Mouse (Mus musculus): ENCODE measurements around the gene AW011738. TPM values are rescaled to one million over a fixed set of nuclear protein-coding genes. Genes with fewer than 3 reads are reported as not detected.

AW011738 gene
- polyA plus RNA-seq (2014; fragmentation: Illumina TruSeq; extraction: RNeasy Lipid Tissue Mini Kit (QIAGEN cat#74804)) = 0.83 TPM

DNA sequence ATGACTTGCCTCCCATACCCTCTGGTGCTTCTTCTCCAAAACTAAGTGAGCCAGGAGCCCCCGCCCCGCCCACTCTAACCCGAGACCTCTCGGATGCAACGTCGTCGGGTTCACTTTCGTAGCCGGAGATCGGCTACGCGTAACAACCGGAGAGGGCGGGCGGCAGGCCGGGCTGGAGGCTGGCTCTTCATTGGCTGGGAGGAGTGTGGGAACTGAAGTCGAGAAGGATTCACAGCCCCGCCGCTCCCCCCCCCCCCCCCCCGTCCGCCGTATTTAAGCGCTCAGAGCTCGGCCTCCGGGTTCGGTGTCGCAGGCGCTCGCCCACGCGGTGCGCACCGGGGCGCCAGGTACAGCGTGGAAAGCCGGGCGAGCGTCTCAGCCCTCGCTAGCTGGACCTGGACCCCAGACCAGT is at the start of gene AW011738:
Gene AW011738 (plus strand): TSS at position 304 of the 412 bp plus-strand sequence.

DNA sequence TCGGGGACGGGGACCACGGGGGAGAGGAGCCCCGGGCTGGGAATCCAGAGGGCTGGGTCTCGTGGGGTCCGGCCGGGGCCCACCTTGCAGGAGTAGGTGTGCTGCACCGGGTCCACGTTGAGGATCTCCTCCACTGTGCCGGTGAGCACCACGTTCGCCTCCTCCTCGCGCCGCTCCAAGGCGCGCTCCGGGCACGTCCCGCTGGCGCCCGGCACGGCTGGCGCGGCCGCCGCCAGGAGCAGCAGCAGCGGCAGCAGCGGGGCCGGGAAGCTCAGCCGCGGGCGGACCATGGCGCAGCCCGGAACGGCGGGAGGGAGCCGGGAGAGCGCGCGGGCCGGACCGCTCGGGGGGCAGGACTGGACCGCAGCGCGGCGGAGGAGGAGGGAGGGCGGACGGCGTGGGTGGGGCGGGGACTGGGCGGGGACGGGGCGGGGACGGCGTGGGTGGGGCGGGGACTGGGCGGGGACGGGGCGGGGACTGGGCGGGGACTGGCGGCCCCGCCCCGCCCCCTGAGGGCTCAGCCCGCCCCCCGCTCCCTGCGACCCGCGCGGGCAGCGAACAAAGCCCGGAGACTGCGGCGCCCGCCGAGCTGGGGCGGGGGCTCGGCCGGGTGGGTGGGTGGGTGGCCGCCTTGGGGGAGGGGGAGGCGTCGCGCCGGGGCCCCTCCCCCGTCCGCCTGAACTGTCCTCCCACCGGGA is 5.8 kb upstream of the AW011738 start, which contains the start of gene Agrn:
Gene Agrn (minus strand): TSS at position 358 of the 698 bp plus-strand sequence.

DNA sequence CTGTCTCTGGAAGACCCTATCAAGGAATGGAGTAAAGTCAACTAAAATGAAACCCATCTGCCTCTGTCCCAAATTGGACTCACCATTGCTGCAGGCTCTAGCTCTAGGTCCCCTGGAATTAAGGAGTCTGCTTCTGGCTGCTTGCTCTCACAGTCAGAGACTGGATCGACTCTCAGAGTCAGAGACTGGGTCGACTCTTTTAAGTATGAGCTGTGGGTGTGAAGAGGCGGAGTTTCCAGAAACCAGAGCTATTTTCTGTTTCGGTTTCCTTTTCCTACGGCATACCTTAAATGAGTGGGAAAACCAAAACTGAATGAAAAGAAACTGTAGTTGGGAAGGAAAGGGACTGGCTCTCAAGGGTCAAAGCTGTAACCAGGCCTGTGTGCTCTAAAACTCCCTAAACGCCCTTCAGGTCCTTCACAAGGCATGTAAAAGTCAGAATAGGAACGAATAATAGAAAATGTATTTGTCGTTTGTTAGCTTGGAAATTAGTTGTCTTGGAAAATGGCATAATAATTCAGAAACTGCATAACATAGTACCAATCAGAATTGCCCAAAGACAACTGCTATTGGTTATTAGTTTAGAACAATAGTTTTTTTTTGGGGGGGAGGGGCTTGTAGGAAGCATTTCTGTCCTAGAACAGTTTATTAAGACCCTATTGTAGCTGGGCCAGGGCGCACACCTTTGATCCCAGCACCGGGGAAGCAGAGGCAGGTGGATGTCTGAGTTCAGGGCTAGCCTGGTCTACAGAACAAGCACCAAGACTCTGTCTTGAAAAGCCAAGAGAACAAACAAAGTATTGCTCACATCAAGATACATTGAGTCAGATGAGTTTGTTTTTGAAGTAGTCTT is 2.3 kb upstream of the AW011738 start, which contains the start of gene Isg15:
Gene Isg15 (minus strand): TSS at position 196 of the 853 bp plus-strand sequence.

DNA sequence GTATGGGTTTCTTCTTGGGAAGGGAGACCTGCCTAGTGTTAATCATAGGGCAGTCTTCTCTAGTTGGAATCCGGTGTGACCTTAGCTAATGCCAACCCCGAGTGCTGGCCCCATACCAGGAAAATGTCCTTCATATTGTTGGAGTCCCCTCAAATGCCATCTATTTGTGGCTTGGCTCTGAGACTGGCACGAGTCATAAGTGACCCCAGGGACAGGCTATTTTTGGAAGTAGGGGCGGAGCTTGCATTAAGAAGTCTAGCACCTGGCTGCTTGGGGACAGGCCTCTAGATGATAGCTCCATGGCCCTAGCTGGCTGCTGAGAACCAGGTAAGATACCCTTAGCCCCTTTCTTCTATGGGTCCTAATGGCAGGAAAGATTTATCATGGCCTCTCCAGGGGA is 12.5 kb downstream of the AW011738 start, which contains the start of gene Perm1:
Gene Perm1 (plus strand): TSS at position 220 of the 400 bp plus-strand sequence.

DNA sequence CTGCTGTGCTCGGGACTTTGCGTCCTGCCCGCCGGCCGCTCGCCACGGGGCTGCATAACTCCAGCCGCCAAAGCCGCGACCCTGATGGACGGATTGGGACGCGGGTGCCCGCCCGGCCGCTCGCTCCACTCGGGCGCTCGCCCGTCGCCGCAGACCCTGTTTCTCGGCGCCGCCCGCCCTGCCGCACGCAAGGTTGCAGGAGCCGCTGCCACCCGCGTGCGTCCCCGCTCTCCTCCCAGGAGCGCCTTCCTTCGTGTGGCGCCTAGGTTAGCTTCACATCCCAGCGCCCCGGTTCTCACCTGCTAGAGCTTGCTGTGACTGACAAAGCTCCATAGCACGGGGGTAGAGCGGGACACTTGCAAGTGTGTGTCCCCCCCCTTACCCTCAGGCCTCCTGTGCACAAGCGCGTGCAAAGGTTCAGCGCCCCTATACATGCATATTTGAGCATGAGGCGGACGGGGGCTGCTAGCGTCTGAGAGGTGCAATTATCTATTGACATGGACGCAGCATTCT is 31.7 kb downstream of the AW011738 start, which contains the start of gene Plekhn1:
Gene Plekhn1 (minus strand): TSS at position 157 of the 513 bp plus-strand sequence.

DNA sequence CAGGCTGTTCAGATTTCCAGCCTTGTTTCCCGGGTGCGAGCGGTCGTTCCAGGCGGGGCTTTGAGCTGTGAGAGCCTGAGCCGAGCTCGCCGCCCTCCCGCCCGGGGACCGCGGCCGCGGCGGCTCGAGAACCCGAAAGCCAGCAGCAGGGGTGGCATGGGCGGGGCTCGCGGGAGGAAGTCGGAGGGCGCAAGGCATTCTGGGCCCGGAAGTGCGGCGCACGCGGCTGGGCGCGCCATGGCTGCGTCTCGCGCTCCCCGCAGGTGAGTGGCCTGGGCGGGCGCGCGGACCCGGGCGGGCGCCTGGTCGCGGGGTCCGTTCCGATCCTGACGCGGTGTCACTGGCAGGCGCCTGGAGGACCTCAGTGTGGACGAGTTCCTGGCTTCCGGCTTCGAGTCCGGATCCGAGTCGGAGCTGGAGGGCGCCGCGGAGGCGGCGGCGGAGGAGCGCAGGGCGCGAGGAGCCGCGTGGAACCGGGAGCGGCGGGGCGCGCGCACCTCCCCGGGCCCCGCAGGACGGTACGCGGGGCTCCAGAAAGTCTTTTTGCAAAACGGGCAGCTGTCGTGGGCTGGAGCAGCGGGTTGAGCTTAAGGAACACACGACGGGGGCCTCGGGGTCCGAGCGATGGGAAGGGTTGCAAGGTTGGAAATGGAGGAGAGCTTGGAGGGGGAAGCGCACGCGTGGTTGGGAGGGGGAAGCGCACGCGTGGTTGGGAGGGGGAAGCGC is 32.9 kb downstream of the AW011738 start, which contains the start of gene Noc2l:
Gene Noc2l (plus strand): TSS at position 203 of the 726 bp plus-strand sequence.

Other genes with a start within 250 kb of the AW011738 start
- 6.4 TPM for gene C1qtnf12, start 241.0 kb upstream of the AW011738 start, polyA plus RNA-seq (2014; fragmentation: Illumina TruSeq; extraction: RNeasy Lipid Tissue Mini Kit (QIAGEN cat#74804))
- 12.3 TPM for gene B3galt6, start 210.7 kb upstream of the AW011738 start, polyA plus RNA-seq (2014; fragmentation: Illumina TruSeq; extraction: RNeasy Lipid Tissue Mini Kit (QIAGEN cat#74804))
- 181 TPM for gene Sdf4, start 210.4 kb upstream of the AW011738 start, polyA plus RNA-seq (2014; fragmentation: Illumina TruSeq; extraction: RNeasy Lipid Tissue Mini Kit (QIAGEN cat#74804))
- gene Tnfrsf4, start 189.5 kb upstream of the AW011738 start, polyA plus RNA-seq (2014; fragmentation: Illumina TruSeq; extraction: RNeasy Lipid Tissue Mini Kit (QIAGEN cat#74804)) = not detected
- gene Tnfrsf18, start 177.1 kb upstream of the AW011738 start, polyA plus RNA-seq (2014; fragmentation: Illumina TruSeq; extraction: RNeasy Lipid Tissue Mini Kit (QIAGEN cat#74804)) = not detected
- not detected for gene Ttll10, start 143.9 kb upstream of the AW011738 start, polyA plus RNA-seq (2014; fragmentation: Illumina TruSeq; extraction: RNeasy Lipid Tissue Mini Kit (QIAGEN cat#74804))
- gene 9430015G10Rik, start 93.3 kb upstream of the AW011738 start, polyA plus RNA-seq (2014; fragmentation: Illumina TruSeq; extraction: RNeasy Lipid Tissue Mini Kit (QIAGEN cat#74804)) = 2.7 TPM
- gene Rnf223, start 72.8 kb upstream of the AW011738 start, polyA plus RNA-seq (2014; fragmentation: Illumina TruSeq; extraction: RNeasy Lipid Tissue Mini Kit (QIAGEN cat#74804)) = not detected
- gene Agrn, start 5.8 kb upstream of the AW011738 start, polyA plus RNA-seq (2014; fragmentation: Illumina TruSeq; extraction: RNeasy Lipid Tissue Mini Kit (QIAGEN cat#74804)) = 10.2 TPM
- gene Isg15, start 2.5 kb upstream of the AW011738 start, polyA plus RNA-seq (2014; fragmentation: Illumina TruSeq; extraction: RNeasy Lipid Tissue Mini Kit (QIAGEN cat#74804)) = not detected
- not detected for gene Perm1, start 12.6 kb downstream of the AW011738 start, polyA plus RNA-seq (2014; fragmentation: Illumina TruSeq; extraction: RNeasy Lipid Tissue Mini Kit (QIAGEN cat#74804))
- gene Plekhn1, start 31.6 kb downstream of the AW011738 start, polyA plus RNA-seq (2014; fragmentation: Illumina TruSeq; extraction: RNeasy Lipid Tissue Mini Kit (QIAGEN cat#74804)) = 1.7 TPM
- gene Noc2l, start 32.7 kb downstream of the AW011738 start, polyA plus RNA-seq (2014; fragmentation: Illumina TruSeq; extraction: RNeasy Lipid Tissue Mini Kit (QIAGEN cat#74804)) = 8.8 TPM
- gene Samd11, start 52.4 kb downstream of the AW011738 start, polyA plus RNA-seq (2014; fragmentation: Illumina TruSeq; extraction: RNeasy Lipid Tissue Mini Kit (QIAGEN cat#74804)) = not detected
- gene Vmn2r-ps159, start 127.8 kb downstream of the AW011738 start, polyA plus RNA-seq (2014; fragmentation: Illumina TruSeq; extraction: RNeasy Lipid Tissue Mini Kit (QIAGEN cat#74804)) = not detected

All from ovary, adult 10 weeks (tissue).